Mouse (Mus musculus) embryonic fibroblast, embryonic 13.5 days (primary cell): ENCODE data around the gene Fam189b. TPM values are rescaled to one million over a fixed set of nuclear protein-coding genes. Genes with fewer than 3 reads are reported as not detected.
"Not testable (repeated sequence)": the region's sequence is repeated elsewhere in the genome, so short reads cannot be mapped to it uniquely, and the experiment has no call there.

ENCODE experiments used
- H3K27ac ChIP-seq: 2 replicates; pipeline ENCODE4 v1.5.1; 2012; ENCODE audit warnings: low read length, control low read depth, inconsistent platforms; ENCODE audit not compliant: insufficient read depth
- H3K4me1 ChIP-seq: 2 replicates; pipeline ENCODE4 v1.6.1; 2011; ENCODE audit warnings: low read length; ENCODE audit not compliant: control insufficient read depth, insufficient read depth
- H3K4me3 ChIP-seq: 2 replicates; pipeline ENCODE4 v1.5.1; 2011; ENCODE audit warnings: mild to moderate bottlenecking, control low read depth, low read length; ENCODE audit not compliant: insufficient read depth
- CTCF ChIP-seq: IDR thresholded peaks from 2 replicates; pipeline ENCODE4 v1.5.1; 2011; ENCODE audit warnings: mild to moderate bottlenecking, control low read depth, low read length, moderate library complexity, borderline replicate concordance; ENCODE audit not compliant: insufficient read depth
- POLR2A ChIP-seq: IDR thresholded peaks from 2 replicates; pipeline ENCODE4 v1.6.1; 2011; ENCODE audit warnings: low read depth, mild to moderate bottlenecking, control low read depth, low read length, moderate library complexity
- polyA plus RNA-seq: library from polyadenylated mRNA; stranded (reverse); fragments of >200 nt; gene quantifications from 2 replicates; pipeline ENCODE4 v1.2.4, GENCODE M21; 2011; ENCODE audit warnings: low read depth; ENCODE audit not compliant: missing spikeins, insufficient read length

The Fam189b gene
- polyA plus RNA-seq, 1 experiment, result 49.5 TPM

GRCm38 (mm10) chr3:89213803-89214530 is 31.0 kb downstream of the Fam189b start:
- Histone ChIP-seq H3K27ac (peak overlapping the region; percentile 97), H3K4me3 (peak overlapping the region; percentile 96), H3K4me1 (peaks cover 5% of the 10 kb centered on the region; the same call in 1 of the 2 replicates)
- TF ChIP-seq POLR2A (peak; percentile 63), CTCF (no peak)

GRCm38 (mm10) chr3:89214681-89215411 is 31.9 kb downstream of the Fam189b start, which contains the start of gene Thbs3:
Gene Thbs3 (plus strand): TSS chr3:89215180.
- peak; percentile 64; the same call in 1 of the 2 replicates for TF ChIP-seq POLR2A
- no peak for TF ChIP-seq CTCF
- H3K4me1 ChIP-seq, result peaks cover 5% of the 10 kb centered on the region; the same call in 1 of the 2 replicates
- H3K4me3 ChIP-seq, result peak within 1 kb of the TSS; percentile 96
- peak within 1 kb of the TSS; percentile 97 for H3K27ac ChIP-seq

- peaks cover 5% of the 10 kb centered on the region; the same call in 1 of the 2 replicates for H3K4me1 ChIP-seq
- H3K4me3 ChIP-seq, result peak overlapping the region; percentile 45
- H3K27ac ChIP-seq, result no peak overlapping the region
- TF ChIP-seq POLR2A (no peak), CTCF (peak; percentile 81; the same call in 1 of the 2 replicates)
Measured at GRCm38 (mm10) chr3:89215853-89216252, 32.9 kb downstream of the Fam189b start.

GRCm38 (mm10) chr3:89216407-89216806 is 33.5 kb downstream of the Fam189b start:
- H3K4me1 ChIP-seq, H3K27ac ChIP-seq, H3K4me3 ChIP-seq: not testable (repeated sequence)

- no peaks in the 10 kb centered on the region for H3K4me1 ChIP-seq
- no peak overlapping the region for H3K27ac ChIP-seq
- H3K4me3 ChIP-seq, result no peak overlapping the region
- TF ChIP-seq CTCF (no peak), POLR2A (no peak)
Measured at GRCm38 (mm10) chr3:89218271-89218670, 35.3 kb downstream of the Fam189b start.

- no peak overlapping the region for H3K27ac ChIP-seq
- H3K4me3 ChIP-seq, result no peak overlapping the region
- TF ChIP-seq POLR2A (no peak), CTCF (no peak)
- no peaks in the 10 kb centered on the region for H3K4me1 ChIP-seq
Measured at GRCm38 (mm10) chr3:89219546-89219945, 36.6 kb downstream of the Fam189b start.

GRCm38 (mm10) chr3:89221167-89221566 is 38.2 kb downstream of the Fam189b start:
- no peak overlapping the region for H3K27ac ChIP-seq
- H3K4me3 ChIP-seq, result no peak overlapping the region
- 0 out of 2 replicates have a peak, but pooled peaks cover 2% of the 10 kb centered on the region for H3K4me1 ChIP-seq
- TF ChIP-seq POLR2A, result no peak
- no peak for TF ChIP-seq CTCF

GRCm38 (mm10) chr3:89224796-89225195 is 41.9 kb downstream of the Fam189b start:
- Histone ChIP-seq H3K4me1 (0 out of 2 replicates have a peak, but pooled peaks cover 8% of the 10 kb centered on the region), H3K27ac (no peak overlapping the region), H3K4me3 (no peak overlapping the region)
- TF ChIP-seq POLR2A (no peak), CTCF (no peak)

- H3K27ac ChIP-seq, result no peak overlapping the region
- no peak overlapping the region for H3K4me3 ChIP-seq
- TF ChIP-seq POLR2A (no peak), CTCF (no peak)
- H3K4me1 ChIP-seq, result 0 out of 2 replicates have a peak, but pooled peaks cover 8% of the 10 kb centered on the region
Measured at GRCm38 (mm10) chr3:89225321-89225815, 42.4 kb downstream of the Fam189b start.
